Mouse (Mus musculus): ENCODE results near the gene Tbl3. TPM values are rescaled to one million over a fixed set of nuclear protein-coding genes. Genes with fewer than 3 reads are reported as not detected.
"Not testable (repeated sequence)": the region's sequence is repeated elsewhere in the genome, so short reads cannot be mapped to it uniquely, and the experiment has no call there.

Gene Tbl3
- polyA plus RNA-seq, 1 experiment: 89.5 TPM

GRCm38 (mm10) chr17:24667416-24667815 lies 40.0 kb downstream of the Tbl3 start:
- Histone ChIP-seq H3K4me3 (ENCODE audit: control insufficient read depth, low read depth, low read length) (no peak overlapping the region), H3K36me3 (ENCODE audit: control insufficient read depth, insufficient read depth, low read length) (no peaks in the 10 kb centered on the region), H3K27ac (ENCODE audit: control insufficient read depth, insufficient read depth, low read depth, low read length) (no peak overlapping the region), H3K27me3 (ENCODE audit: control insufficient read depth, insufficient read depth, low read length) (no peaks in the 10 kb centered on the region), H3K4me1 (ENCODE audit: control insufficient read depth, insufficient read depth, low read length) (peaks cover 7% of the 10 kb centered on the region)
- TF ChIP-seq POLR2A (IDR thresholded peaks at IDR 0.05; ENCODE audit: control insufficient read depth, low read depth, low read length) (no peak), CTCF (IDR thresholded peaks at IDR 0.05; ENCODE audit: control insufficient read depth, insufficient read depth, insufficient replicate concordance, low read depth, low read length) (peak; percentile 22; the same call in 1 of the 2 replicates)

- not testable (repeated sequence) for H3K4me1 ChIP-seq (ENCODE audit: control insufficient read depth, insufficient read depth, low read length); H3K27me3 ChIP-seq (ENCODE audit: control insufficient read depth, insufficient read depth, low read length); H3K27ac ChIP-seq (ENCODE audit: control insufficient read depth, insufficient read depth, low read depth, low read length); H3K36me3 ChIP-seq (ENCODE audit: control insufficient read depth, insufficient read depth, low read length); H3K4me3 ChIP-seq (ENCODE audit: control insufficient read depth, low read depth, low read length)
These were observed 40.4 kb downstream of the Tbl3 start for GRCm38 (mm10) chr17:24667011-24667410.

- H3K27ac ChIP-seq (ENCODE audit: control insufficient read depth, insufficient read depth, low read depth, low read length): no peak within 1 kb of the TSS
- peaks cover 17% of the 10 kb centered on the region for H3K4me1 ChIP-seq (ENCODE audit: control insufficient read depth, insufficient read depth, low read length)
- no peaks in the 10 kb centered on the region for H3K27me3 ChIP-seq (ENCODE audit: control insufficient read depth, insufficient read depth, low read length)
- no peak for TF ChIP-seq POLR2A (IDR thresholded peaks at IDR 0.05; ENCODE audit: control insufficient read depth, low read depth, low read length)
- TF ChIP-seq CTCF (IDR thresholded peaks at IDR 0.05; ENCODE audit: control insufficient read depth, insufficient read depth, insufficient replicate concordance, low read depth, low read length): no peak
- H3K4me3 ChIP-seq (ENCODE audit: control insufficient read depth, low read depth, low read length): peak within 1 kb of the TSS; percentile 36
- H3K36me3 ChIP-seq (ENCODE audit: control insufficient read depth, insufficient read depth, low read length): no peaks in the 10 kb centered on the region
These were observed 49.3 kb downstream of the Tbl3 start, which contains the start of gene Npw for GRCm38 (mm10) chr17:24658017-24658758. TSS of gene Npw (minus strand) at chr17:24658457.

GRCm38 (mm10) chr17:24654969-24655368 lies 52.5 kb downstream of the Tbl3 start:
- peaks cover 20% of the 10 kb centered on the region for H3K4me1 ChIP-seq (ENCODE audit: control insufficient read depth, insufficient read depth, low read length)
- no peaks in the 10 kb centered on the region for H3K27me3 ChIP-seq (ENCODE audit: control insufficient read depth, insufficient read depth, low read length)
- H3K4me3 ChIP-seq (ENCODE audit: control insufficient read depth, low read depth, low read length): no peak overlapping the region
- H3K36me3 ChIP-seq (ENCODE audit: control insufficient read depth, insufficient read depth, low read length): no peaks in the 10 kb centered on the region
- no peak overlapping the region for H3K27ac ChIP-seq (ENCODE audit: control insufficient read depth, insufficient read depth, low read depth, low read length)
- TF ChIP-seq CTCF (IDR thresholded peaks at IDR 0.05; ENCODE audit: control insufficient read depth, insufficient read depth, insufficient replicate concordance, low read depth, low read length) (no peak), POLR2A (IDR thresholded peaks at IDR 0.05; ENCODE audit: control insufficient read depth, low read depth, low read length) (no peak)

- H3K27ac ChIP-seq (ENCODE audit: control insufficient read depth, insufficient read depth, low read depth, low read length): no peak overlapping the region
- no peaks in the 10 kb centered on the region for H3K27me3 ChIP-seq (ENCODE audit: control insufficient read depth, insufficient read depth, low read length)
- TF ChIP-seq POLR2A (IDR thresholded peaks at IDR 0.05; ENCODE audit: control insufficient read depth, low read depth, low read length) (no peak), CTCF (IDR thresholded peaks at IDR 0.05; ENCODE audit: control insufficient read depth, insufficient read depth, insufficient replicate concordance, low read depth, low read length) (peak; percentile 99)
- H3K36me3 ChIP-seq (ENCODE audit: control insufficient read depth, insufficient read depth, low read length): no peaks in the 10 kb centered on the region
- H3K4me1 ChIP-seq (ENCODE audit: control insufficient read depth, insufficient read depth, low read length): peaks cover 25% of the 10 kb centered on the region
- H3K4me3 ChIP-seq (ENCODE audit: control insufficient read depth, low read depth, low read length): peak overlapping the region; percentile 55
These were observed 53.3 kb downstream of the Tbl3 start for GRCm38 (mm10) chr17:24653967-24654710.

GRCm38 (mm10) chr17:24651835-24652234 lies 55.6 kb downstream of the Tbl3 start:
- H3K4me3 ChIP-seq (ENCODE audit: control insufficient read depth, low read depth, low read length): no peak overlapping the region
- H3K27ac ChIP-seq (ENCODE audit: control insufficient read depth, insufficient read depth, low read depth, low read length): no peak overlapping the region
- TF ChIP-seq CTCF (IDR thresholded peaks at IDR 0.05; ENCODE audit: control insufficient read depth, insufficient read depth, insufficient replicate concordance, low read depth, low read length): no peak
- no peak for TF ChIP-seq POLR2A (IDR thresholded peaks at IDR 0.05; ENCODE audit: control insufficient read depth, low read depth, low read length)
- H3K27me3 ChIP-seq (ENCODE audit: control insufficient read depth, insufficient read depth, low read length): no peaks in the 10 kb centered on the region
- peaks cover 12% of the 10 kb centered on the region for H3K4me1 ChIP-seq (ENCODE audit: control insufficient read depth, insufficient read depth, low read length)
- no peaks in the 10 kb centered on the region for H3K36me3 ChIP-seq (ENCODE audit: control insufficient read depth, insufficient read depth, low read length)

- H3K4me1 ChIP-seq (ENCODE audit: control insufficient read depth, insufficient read depth, low read length): peaks cover 11% of the 10 kb centered on the region
- H3K4me3 ChIP-seq (ENCODE audit: control insufficient read depth, low read depth, low read length): no peak overlapping the region
- no peaks in the 10 kb centered on the region for H3K27me3 ChIP-seq (ENCODE audit: control insufficient read depth, insufficient read depth, low read length)
- no peak overlapping the region for H3K27ac ChIP-seq (ENCODE audit: control insufficient read depth, insufficient read depth, low read depth, low read length)
- TF ChIP-seq CTCF (IDR thresholded peaks at IDR 0.05; ENCODE audit: control insufficient read depth, insufficient read depth, insufficient replicate concordance, low read depth, low read length): no peak
- no peak for TF ChIP-seq POLR2A (IDR thresholded peaks at IDR 0.05; ENCODE audit: control insufficient read depth, low read depth, low read length)
- no peaks in the 10 kb centered on the region for H3K36me3 ChIP-seq (ENCODE audit: control insufficient read depth, insufficient read depth, low read length)
These were observed 56.7 kb downstream of the Tbl3 start for GRCm38 (mm10) chr17:24650766-24651165.
